Mouse (Mus musculus): ENCODE results near the gene Ewsr1. TPM values are rescaled to one million over a fixed set of nuclear protein-coding genes. Genes with fewer than 3 reads are reported as not detected.

The Ewsr1 gene
- total and polyA plus RNA-seq, 2 experiments, result 89.8 to 112 TPM

- no peak overlapping the region; the same call in 1 of the 2 replicates for H3K27ac ChIP-seq (replicated peaks; ENCODE audit: insufficient read depth, low read depth, low read length)
- TF ChIP-seq CTCF (IDR thresholded peaks at IDR 0.05; ENCODE audit: low read depth, low read length), result no peak
- H3K27me3 ChIP-seq (ENCODE audit: control insufficient read depth, insufficient read depth, low read length), result no peaks in the 10 kb centered on the region
- peaks cover 5% of the 10 kb centered on the region; the same call in 1 of the 2 replicates for H3K79me2 ChIP-seq (ENCODE audit: control insufficient read depth, insufficient read depth, low read length)
- WGBS, result 31% methylated on average over 9 of the region's 9 CpGs
- no peak overlapping the region for H3K9ac ChIP-seq (ENCODE audit: low read depth, low read length)
- H3K4me1 ChIP-seq (ENCODE audit: control insufficient read depth, insufficient read depth, low read length), result peaks cover 17% of the 10 kb centered on the region; the same call in 1 of the 2 replicates
- peak; percentile 87 for DNase-seq (ENCODE audit: extremely low read depth, low read depth, low spot score)
- H3K36me3 ChIP-seq (ENCODE audit: control insufficient read depth, insufficient read depth, low read length), result peaks cover 35% of the 10 kb centered on the region
- no peak overlapping the region for H3K4me3 ChIP-seq (ENCODE audit: insufficient read depth, low read depth, low read length)
Observed at GRCm38 (mm10) chr11:5068126-5068971, 30.7 kb downstream of the Ewsr1 start.

- Histone ChIP-seq H3K27me3 (ENCODE audit: control insufficient read depth, insufficient read depth, low read length) (no peaks in the 10 kb centered on the region), H3K4me3 (ENCODE audit: insufficient read depth, low read depth, low read length) (no peak overlapping the region), H3K9ac (ENCODE audit: low read depth, low read length) (no peak overlapping the region), H3K36me3 (ENCODE audit: control insufficient read depth, insufficient read depth, low read length) (peaks cover 22% of the 10 kb centered on the region), H3K4me1 (ENCODE audit: control insufficient read depth, insufficient read depth, low read length) (peaks cover 24% of the 10 kb centered on the region), H3K27ac (replicated peaks; ENCODE audit: insufficient read depth, low read depth, low read length) (no peak overlapping the region), H3K79me2 (ENCODE audit: control insufficient read depth, insufficient read depth, low read length) (peaks cover 8% of the 10 kb centered on the region; the same call in 1 of the 2 replicates)
- no peak for DNase-seq (ENCODE audit: extremely low read depth, low read depth, low spot score)
- TF ChIP-seq CTCF (IDR thresholded peaks at IDR 0.05; ENCODE audit: low read depth, low read length) (no peak), POLR2A (IDR thresholded peaks at IDR 0.05; ENCODE audit: extremely low read depth, insufficient read depth, low read length) (no peak)
Observed at GRCm38 (mm10) chr11:5067063-5067462, 32.0 kb downstream of the Ewsr1 start.

GRCm38 (mm10) chr11:5065056-5065821, 33.8 kb downstream of the Ewsr1 start, which contains the start of gene Gas2l1:
TSS of gene Gas2l1 (minus strand) at chr11:5065327.
- WGBS, result under 1% methylated on average over 50 of the region's 50 CpGs
- Histone ChIP-seq H3K9ac (ENCODE audit: low read depth, low read length) (peak within 1 kb of the TSS; percentile 83), H3K4me3 (ENCODE audit: insufficient read depth, low read depth, low read length) (peak within 1 kb of the TSS; percentile 88), H3K27ac (replicated peaks; ENCODE audit: insufficient read depth, low read depth, low read length) (peak within 1 kb of the TSS; percentile 55), H3K4me1 (ENCODE audit: control insufficient read depth, insufficient read depth, low read length) (peaks cover 24% of the 10 kb centered on the region), H3K27me3 (ENCODE audit: control insufficient read depth, insufficient read depth, low read length) (no peaks in the 10 kb centered on the region), H3K79me2 (ENCODE audit: control insufficient read depth, insufficient read depth, low read length) (peaks cover 8% of the 10 kb centered on the region; the same call in 1 of the 2 replicates), H3K36me3 (ENCODE audit: control insufficient read depth, insufficient read depth, low read length) (peaks cover 7% of the 10 kb centered on the region)
- TF ChIP-seq CTCF (IDR thresholded peaks at IDR 0.05; ENCODE audit: low read depth, low read length), result peak; percentile 72
- 0 out of 2 replicates have a peak, but pooled peaks have one; percentile 30 for TF ChIP-seq POLR2A (IDR thresholded peaks at IDR 0.05; ENCODE audit: extremely low read depth, insufficient read depth, low read length)
- DNase-seq (ENCODE audit: extremely low read depth, low read depth, low spot score), result peak; percentile 63

- Histone ChIP-seq H3K79me2 (ENCODE audit: control insufficient read depth, insufficient read depth, low read length) (peaks cover 8% of the 10 kb centered on the region; the same call in 1 of the 2 replicates), H3K27ac (replicated peaks; ENCODE audit: insufficient read depth, low read depth, low read length) (peak overlapping the region; percentile 46), H3K4me1 (ENCODE audit: control insufficient read depth, insufficient read depth, low read length) (peaks cover 24% of the 10 kb centered on the region), H3K9ac (ENCODE audit: low read depth, low read length) (peak overlapping the region; percentile 83), H3K27me3 (ENCODE audit: control insufficient read depth, insufficient read depth, low read length) (no peaks in the 10 kb centered on the region), H3K4me3 (ENCODE audit: insufficient read depth, low read depth, low read length) (peak overlapping the region; percentile 88), H3K36me3 (ENCODE audit: control insufficient read depth, insufficient read depth, low read length) (peaks cover 6% of the 10 kb centered on the region)
- 12% methylated on average over 38 of the region's 38 CpGs for WGBS
- peak; percentile 47 for DNase-seq (ENCODE audit: extremely low read depth, low read depth, low spot score)
- no peak for TF ChIP-seq POLR2A (IDR thresholded peaks at IDR 0.05; ENCODE audit: extremely low read depth, insufficient read depth, low read length)
- no peak for TF ChIP-seq CTCF (IDR thresholded peaks at IDR 0.05; ENCODE audit: low read depth, low read length)
Observed at GRCm38 (mm10) chr11:5064282-5065055, 34.6 kb downstream of the Ewsr1 start.

GRCm38 (mm10) chr11:5063561-5064281, 35.3 kb downstream of the Ewsr1 start:
- H3K9ac ChIP-seq (ENCODE audit: low read depth, low read length), result peak overlapping the region; percentile 83
- DNase-seq (ENCODE audit: extremely low read depth, low read depth, low spot score), result no peak

More at GRCm38 (mm10) chr11:5063561-5064281, 35.3 kb downstream of the Ewsr1 start:
- Histone ChIP-seq H3K4me1 (ENCODE audit: control insufficient read depth, insufficient read depth, low read length) (peaks cover 22% of the 10 kb centered on the region), H3K36me3 (ENCODE audit: control insufficient read depth, insufficient read depth, low read length) (no peaks in the 10 kb centered on the region), H3K27me3 (ENCODE audit: control insufficient read depth, insufficient read depth, low read length) (no peaks in the 10 kb centered on the region), H3K79me2 (ENCODE audit: control insufficient read depth, insufficient read depth, low read length) (peaks cover 8% of the 10 kb centered on the region; the same call in 1 of the 2 replicates), H3K4me3 (ENCODE audit: insufficient read depth, low read depth, low read length) (peak overlapping the region; percentile 88; the same call in 1 of the 2 replicates), H3K27ac (replicated peaks; ENCODE audit: insufficient read depth, low read depth, low read length) (no peak overlapping the region)
- WGBS, result 69% methylated on average over 30 of the region's 31 CpGs
- TF ChIP-seq POLR2A (IDR thresholded peaks at IDR 0.05; ENCODE audit: extremely low read depth, insufficient read depth, low read length), result no peak
- TF ChIP-seq CTCF (IDR thresholded peaks at IDR 0.05; ENCODE audit: low read depth, low read length), result no peak
